Mouse (Mus musculus): ENCODE measurements around the gene Gm21992.

DNA sequence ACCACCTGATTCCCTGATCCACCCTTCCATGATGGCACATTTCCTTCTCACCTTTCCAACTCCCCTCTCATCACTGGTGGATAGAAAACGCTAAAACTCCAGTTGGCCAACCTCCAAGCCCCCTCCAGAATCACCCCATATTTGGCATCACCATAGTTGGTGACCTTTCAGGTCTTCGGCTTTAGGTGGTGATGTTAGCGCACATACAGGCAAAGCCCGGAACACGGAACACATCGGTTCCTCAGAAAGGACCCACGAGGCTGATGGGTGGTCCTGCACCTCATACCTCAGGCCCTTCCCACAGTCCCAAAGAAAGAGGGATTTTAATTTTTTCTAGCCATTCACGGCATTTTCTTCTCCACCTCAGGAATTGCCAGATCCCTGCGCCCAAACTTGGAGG lies 113.7 kb downstream of the Gm21992 start:
- no peak for TF ChIP-seq CTCF (IDR thresholded peaks at IDR 0.05; ENCODE audit: low read depth)
- no peak for TF ChIP-seq EP300 (optimal IDR thresholded peaks at IDR 0.05)
